Mouse (Mus musculus) liver, embryonic 15.5 days (tissue): ENCODE data around the gene Rag2. TPM values are rescaled to one million over a fixed set of nuclear protein-coding genes. Genes with fewer than 3 reads are reported as not detected.

ENCODE experiments used
- ATAC-seq: fragments of 200-750 bp; cut with Nextera tagmentation; 2 replicates; pipeline ENCODE4 v1.8.0; 2017; ENCODE audit warnings: moderate number of reproducible peaks, mild to moderate bottlenecking, moderate library complexity; ENCODE audit not compliant: insufficient read depth
- H3K27ac ChIP-seq: fragments of 300-500 bp; sonication (generic); replicated peaks from 2 replicates; pipeline ENCODE4 v1.5.1; 2015; ENCODE audit warnings: mild to moderate bottlenecking, inconsistent platforms
- H3K27me3 ChIP-seq: fragments of 300-500 bp; sonication (generic); 2 replicates; pipeline ENCODE4 v1.6.1; 2015; ENCODE audit warnings: mild to moderate bottlenecking, inconsistent platforms
- H3K36me3 ChIP-seq: fragments of 300-500 bp; sonication (generic); replicated peaks from 2 replicates; pipeline ENCODE4 v1.6.1; 2015; ENCODE audit warnings: moderate library complexity, mild to moderate bottlenecking, inconsistent platforms
- H3K4me1 ChIP-seq: fragments of 300-500 bp; sonication (generic); replicated peaks from 2 replicates; pipeline ENCODE4 v1.6.1; 2015; ENCODE audit warnings: inconsistent platforms
- H3K4me2 ChIP-seq: fragments of 300-500 bp; sonication (generic); 2 replicates; pipeline ENCODE4 v1.6.1; 2015; ENCODE audit warnings: moderate library complexity, mild to moderate bottlenecking, inconsistent platforms
- H3K4me3 ChIP-seq: fragments of 300-500 bp; sonication (generic); replicated peaks from 2 replicates; pipeline ENCODE4 v1.5.1; 2015; ENCODE audit warnings: mild to moderate bottlenecking, inconsistent platforms
- H3K9ac ChIP-seq: fragments of 300-500 bp; sonication (generic); 2 replicates; pipeline ENCODE4 v1.6.1; 2015; ENCODE audit warnings: moderate library complexity, mild to moderate bottlenecking, inconsistent platforms
- H3K9me3 ChIP-seq: fragments of 300-500 bp; sonication (generic); replicated peaks from 2 replicates; pipeline ENCODE4 v1.6.1; 2016; ENCODE audit warnings: inconsistent platforms
- WGBS: fragments of 180-500 bp; shearing (Covaris S2); methylation state at CpG from one replicate; pipeline ENCODE4 v1.1.7; 2015; ENCODE audit warnings: mixed read lengths; ENCODE audit not compliant: insufficient replicate concordance; 5-methylcytosine and 5-hydroxymethylcytosine counted together
- polyA plus RNA-seq: library from polyadenylated mRNA; unstranded; fragments of >200 nt; fragmentation: Nextera tagmentation; extraction: Ambion mirVana; gene quantifications from 2 replicates; pipeline ENCODE4 v1.2.1, GENCODE M21; 2015

Rag2 gene
- polyA plus RNA-seq, 1 experiment from 2014 or later: 0.62 TPM

- no peak for ATAC-seq
- Histone ChIP-seq H3K27ac (no peak overlapping the region), H3K9ac (no peak overlapping the region), H3K4me1 (peaks cover 8% of the 10 kb centered on the region; the same call in 1 of the 2 replicates), H3K4me3 (no peak overlapping the region), H3K27me3 (no peaks in the 10 kb centered on the region), H3K4me2 (no peak overlapping the region), H3K9me3 (no peaks in the 10 kb centered on the region), H3K36me3 (no peaks in the 10 kb centered on the region)
These were observed 2.7 kb downstream of the Rag2 start for GRCm38 (mm10) chr2:101627227-101627626.

GRCm38 (mm10) chr2:101628297-101629236, 4.0 kb downstream of the Rag2 start:
- H3K27me3 ChIP-seq: no peaks in the 10 kb centered on the region
- H3K4me2 ChIP-seq: peak overlapping the region; percentile 77
- H3K4me1 ChIP-seq: peaks cover 8% of the 10 kb centered on the region; the same call in 1 of the 2 replicates
- H3K9ac ChIP-seq: peak overlapping the region; percentile 58
- peak; percentile 98 for ATAC-seq
- peak overlapping the region; percentile 68 for H3K4me3 ChIP-seq
- H3K36me3 ChIP-seq: no peaks in the 10 kb centered on the region
- H3K27ac ChIP-seq: peak overlapping the region; percentile 53
- H3K9me3 ChIP-seq: no peaks in the 10 kb centered on the region
- 1% methylated on average over 31 of the region's 31 CpGs for WGBS

GRCm38 (mm10) chr2:101638979-101639839, 14.7 kb downstream of the Rag2 start:
- H3K4me2 ChIP-seq: no peak overlapping the region
- no peaks in the 10 kb centered on the region for H3K4me1 ChIP-seq
- no peaks in the 10 kb centered on the region for H3K27me3 ChIP-seq
- H3K9ac ChIP-seq: no peak overlapping the region
- 71% methylated on average over 7 of the region's 7 CpGs for WGBS
- no peaks in the 10 kb centered on the region for H3K36me3 ChIP-seq
- no peak overlapping the region for H3K27ac ChIP-seq
- no peaks in the 10 kb centered on the region for H3K9me3 ChIP-seq
- no peak overlapping the region for H3K4me3 ChIP-seq
- ATAC-seq: no peak

- Histone ChIP-seq H3K9ac (no peak overlapping the region), H3K4me1 (no peaks in the 10 kb centered on the region), H3K27ac (no peak overlapping the region), H3K4me2 (no peak overlapping the region), H3K9me3 (no peaks in the 10 kb centered on the region), H3K4me3 (no peak overlapping the region), H3K36me3 (no peaks in the 10 kb centered on the region), H3K27me3 (no peaks in the 10 kb centered on the region)
- WGBS: 61% methylated on average over 3 of the region's 3 CpGs
- no peak for ATAC-seq
These were observed 15.4 kb downstream of the Rag2 start for GRCm38 (mm10) chr2:101639840-101640350.

GRCm38 (mm10) chr2:101645841-101646240, 21.3 kb downstream of the Rag2 start:
- Histone ChIP-seq H3K4me1 (no peaks in the 10 kb centered on the region), H3K27ac (no peak overlapping the region), H3K9ac (no peak overlapping the region), H3K4me2 (no peak overlapping the region), H3K36me3 (no peaks in the 10 kb centered on the region), H3K4me3 (no peak overlapping the region), H3K27me3 (no peaks in the 10 kb centered on the region), H3K9me3 (no peaks in the 10 kb centered on the region)
- ATAC-seq: no peak
- WGBS: 70% methylated on average over 1 of the region's 1 CpGs

- H3K9me3 ChIP-seq: no peaks in the 10 kb centered on the region
- no peak overlapping the region for H3K27ac ChIP-seq
- WGBS: 62% methylated on average over 2 of the region's 2 CpGs
- no peaks in the 10 kb centered on the region for H3K36me3 ChIP-seq
- H3K27me3 ChIP-seq: no peaks in the 10 kb centered on the region; the same call in 1 of the 2 replicates
- ATAC-seq: no peak
- no peak overlapping the region for H3K4me2 ChIP-seq
- no peak overlapping the region for H3K9ac ChIP-seq
- no peak overlapping the region for H3K4me3 ChIP-seq
- peaks cover 6% of the 10 kb centered on the region; the same call in 1 of the 2 replicates for H3K4me1 ChIP-seq
These were observed 23.8 kb downstream of the Rag2 start for GRCm38 (mm10) chr2:101648361-101648760.

GRCm38 (mm10) chr2:101649114-101649671, 24.7 kb downstream of the Rag2 start, which contains the start of the genes Rag1 and B230118H07Rik:
Gene Rag1 (minus strand): TSS chr2:101649501.
Gene B230118H07Rik (minus strand): TSS chr2:101649532.
- H3K9me3 ChIP-seq: no peaks in the 10 kb centered on the region
- H3K9ac ChIP-seq: no peak within 1 kb of the TSS
- no peak for ATAC-seq
- H3K4me1 ChIP-seq: peaks cover 6% of the 10 kb centered on the region; the same call in 1 of the 2 replicates
- WGBS: 33% methylated on average over 8 of the region's 8 CpGs
- no peak within 1 kb of the TSS for H3K27ac ChIP-seq
- H3K36me3 ChIP-seq: no peaks in the 10 kb centered on the region
- H3K4me2 ChIP-seq: no peak within 1 kb of the TSS
- no peak within 1 kb of the TSS for H3K4me3 ChIP-seq
- H3K27me3 ChIP-seq: no peaks in the 10 kb centered on the region; the same call in 1 of the 2 replicates

GRCm38 (mm10) chr2:101650446-101650845, 25.9 kb downstream of the Rag2 start:
- H3K27ac ChIP-seq: no peak overlapping the region
- 49% methylated on average over 1 of the region's 1 CpGs for WGBS
- no peak for ATAC-seq
- no peaks in the 10 kb centered on the region for H3K36me3 ChIP-seq
- H3K9ac ChIP-seq: no peak overlapping the region
- H3K9me3 ChIP-seq: no peaks in the 10 kb centered on the region
- no peak overlapping the region for H3K4me3 ChIP-seq
- peaks cover 6% of the 10 kb centered on the region; the same call in 1 of the 2 replicates for H3K4me1 ChIP-seq
- no peaks in the 10 kb centered on the region; the same call in 1 of the 2 replicates for H3K27me3 ChIP-seq
- no peak overlapping the region for H3K4me2 ChIP-seq

GRCm38 (mm10) chr2:101652204-101652920, 27.8 kb downstream of the Rag2 start:
- no peaks in the 10 kb centered on the region; the same call in 1 of the 2 replicates for H3K27me3 ChIP-seq

More at GRCm38 (mm10) chr2:101652204-101652920, 27.8 kb downstream of the Rag2 start:
- Histone ChIP-seq H3K27ac (no peak overlapping the region), H3K4me3 (0 out of 2 replicates have a peak overlapping the region, but pooled peaks have one; percentile 4), H3K36me3 (no peaks in the 10 kb centered on the region), H3K4me2 (peak overlapping the region; percentile 52), H3K9ac (no peak overlapping the region), H3K9me3 (no peaks in the 10 kb centered on the region), H3K4me1 (peaks cover 6% of the 10 kb centered on the region; the same call in 1 of the 2 replicates)
- 33% methylated on average over 14 of the region's 14 CpGs for WGBS
- no peak for ATAC-seq
